Mouse (Mus musculus) hindbrain, embryonic 11.5 days (tissue): ENCODE measurements around the gene Asap2. TPM values are rescaled to one million over a fixed set of nuclear protein-coding genes. Genes with fewer than 3 reads are reported as not detected.

Experiments
- ATAC-seq: fragments of 200-750 bp; cut with Nextera tagmentation; 2 replicates; pipeline ENCODE4 v1.8.0; 2017; ENCODE audit warnings: mild to moderate bottlenecking, moderate TSS enrichment, moderate library complexity; ENCODE audit not compliant: low FRiP score
- DNase-seq: peaks from one replicate; pipeline ENCODE4 v3.0.0-alpha.2; 2015; ENCODE audit warnings: low spot score
- H3K27ac ChIP-seq: fragments of 300-500 bp; sonication (generic); 2 replicates; pipeline ENCODE4 v1.5.1; 2014; ENCODE audit warnings: mild to moderate bottlenecking, low read depth, low read length
- H3K27me3 ChIP-seq: fragments of 300-500 bp; sonication (generic); 2 replicates; pipeline ENCODE4 v1.6.1; 2014; ENCODE audit warnings: mild to moderate bottlenecking, low read length, moderate library complexity, mixed read lengths; ENCODE audit not compliant: control insufficient read depth, insufficient read depth
- H3K36me3 ChIP-seq: fragments of 300-500 bp; sonication (generic); 2 replicates; pipeline ENCODE4 v1.6.1; 2014; ENCODE audit warnings: mild to moderate bottlenecking, low read length, moderate library complexity, mixed read lengths; ENCODE audit not compliant: control insufficient read depth, insufficient read depth
- H3K4me1 ChIP-seq: fragments of 300-500 bp; sonication (generic); replicated peaks from 2 replicates; pipeline ENCODE4 v1.6.1; 2014; ENCODE audit warnings: low read length, mixed read lengths; ENCODE audit not compliant: control insufficient read depth, insufficient read depth
- H3K4me2 ChIP-seq: fragments of 300-500 bp; sonication (generic); replicated peaks from 2 replicates; pipeline ENCODE4 v1.6.1; 2014; ENCODE audit warnings: mild to moderate bottlenecking, low read depth, low read length
- H3K4me3 ChIP-seq: fragments of 300-500 bp; sonication (generic); 2 replicates; pipeline ENCODE4 v1.5.1; 2014; ENCODE audit warnings: low read depth, low read length
- H3K9ac ChIP-seq: fragments of 300-500 bp; sonication (generic); 2 replicates; pipeline ENCODE4 v1.6.1; 2014; ENCODE audit warnings: low read depth, low read length
- H3K9me3 ChIP-seq: fragments of 300-500 bp; sonication (generic); 2 replicates; pipeline ENCODE4 v1.6.1; 2016; ENCODE audit warnings: low read length; ENCODE audit not compliant: control insufficient read depth
- WGBS: fragments of 180-500 bp; shearing (Covaris S2); extraction: QIAGEN DNeasy Blood & Tissue Kit; methylation state at CpG from one replicate; pipeline ENCODE4 v1.1.7; 2014; 5-methylcytosine and 5-hydroxymethylcytosine counted together
- polyA plus RNA-seq: library from polyadenylated mRNA; unstranded; fragments of >200 nt; fragmentation: Nextera tagmentation; extraction: Ambion mirVana; gene quantifications from 2 replicates; pipeline ENCODE4 v1.2.1, GENCODE M21; 2014

The Asap2 gene
- polyA plus RNA-seq, 1 experiment from 2014 or later = 18.4 TPM

- Histone ChIP-seq H3K27ac (no peak overlapping the region), H3K4me3 (no peak overlapping the region), H3K9me3 (no peaks in the 10 kb centered on the region), H3K4me1 (no peaks in the 10 kb centered on the region), H3K36me3 (no peaks in the 10 kb centered on the region), H3K9ac (no peak overlapping the region), H3K4me2 (no peak overlapping the region), H3K27me3 (no peaks in the 10 kb centered on the region)
- WGBS = 90% methylated on average over 9 of the region's 9 CpGs
- DNase-seq (no peak), ATAC-seq (no peak)
Observed at GRCm38 (mm10) chr12:21226316-21226715, 236.1 kb downstream of the Asap2 start.

- Histone ChIP-seq H3K36me3 (no peaks in the 10 kb centered on the region), H3K4me2 (no peak overlapping the region), H3K4me1 (no peaks in the 10 kb centered on the region), H3K27ac (no peak overlapping the region), H3K27me3 (no peaks in the 10 kb centered on the region), H3K9ac (no peak overlapping the region), H3K9me3 (no peaks in the 10 kb centered on the region), H3K4me3 (no peak overlapping the region)
- ATAC-seq (no peak), DNase-seq (no peak)
- 77% methylated on average over 6 of the region's 6 CpGs for WGBS
Observed at GRCm38 (mm10) chr12:21227076-21227980, 237.1 kb downstream of the Asap2 start.

- Histone ChIP-seq H3K27ac (no peak overlapping the region), H3K4me2 (no peak overlapping the region), H3K9me3 (no peaks in the 10 kb centered on the region), H3K4me3 (no peak overlapping the region), H3K4me1 (no peaks in the 10 kb centered on the region), H3K9ac (no peak overlapping the region), H3K27me3 (no peaks in the 10 kb centered on the region), H3K36me3 (no peaks in the 10 kb centered on the region)
- 91% methylated on average over 4 of the region's 4 CpGs for WGBS
- no peak for ATAC-seq
- DNase-seq = no peak
Observed at GRCm38 (mm10) chr12:21228650-21229049, 238.4 kb downstream of the Asap2 start.

- Histone ChIP-seq H3K4me1 (no peaks in the 10 kb centered on the region), H3K36me3 (no peaks in the 10 kb centered on the region), H3K9me3 (no peaks in the 10 kb centered on the region), H3K4me3 (no peak overlapping the region), H3K4me2 (no peak overlapping the region), H3K27me3 (no peaks in the 10 kb centered on the region), H3K27ac (no peak overlapping the region), H3K9ac (no peak overlapping the region)
- 80% methylated on average over 17 of the region's 17 CpGs for WGBS
- no peak for ATAC-seq
- DNase-seq = no peak
Observed at GRCm38 (mm10) chr12:21229076-21229918, 239.0 kb downstream of the Asap2 start.

GRCm38 (mm10) chr12:21233727-21234126 lies 243.5 kb downstream of the Asap2 start:
- Histone ChIP-seq H3K4me2 (no peak overlapping the region), H3K36me3 (peaks cover 5% of the 10 kb centered on the region; the same call in 1 of the 2 replicates), H3K4me1 (no peaks in the 10 kb centered on the region), H3K9ac (no peak overlapping the region), H3K4me3 (no peak overlapping the region), H3K27me3 (no peaks in the 10 kb centered on the region), H3K9me3 (no peaks in the 10 kb centered on the region), H3K27ac (no peak overlapping the region)
- no peak for ATAC-seq
- no peak for DNase-seq
- 88% methylated on average over 7 of the region's 7 CpGs for WGBS

- Histone ChIP-seq H3K36me3 (peaks cover 7% of the 10 kb centered on the region; the same call in 1 of the 2 replicates), H3K9me3 (no peaks in the 10 kb centered on the region), H3K9ac (no peak overlapping the region), H3K4me2 (no peak overlapping the region), H3K27ac (no peak overlapping the region), H3K4me3 (no peak overlapping the region), H3K27me3 (no peaks in the 10 kb centered on the region), H3K4me1 (no peaks in the 10 kb centered on the region)
- ATAC-seq (no peak), DNase-seq (no peak)
- 89% methylated on average over 2 of the region's 2 CpGs for WGBS
Observed at GRCm38 (mm10) chr12:21234560-21234959, 244.3 kb downstream of the Asap2 start.

GRCm38 (mm10) chr12:21241965-21242364 lies 251.7 kb downstream of the Asap2 start:
- Histone ChIP-seq H3K9ac (no peak overlapping the region), H3K4me1 (no peaks in the 10 kb centered on the region), H3K36me3 (peaks cover 6% of the 10 kb centered on the region; the same call in 1 of the 2 replicates), H3K27me3 (no peaks in the 10 kb centered on the region), H3K9me3 (no peaks in the 10 kb centered on the region), H3K27ac (no peak overlapping the region), H3K4me2 (no peak overlapping the region), H3K4me3 (no peak overlapping the region)
- DNase-seq = no peak
- ATAC-seq = no peak
- WGBS = 75% methylated on average over 3 of the region's 3 CpGs

- DNase-seq (no peak), ATAC-seq (no peak)
- 96% methylated on average over 11 of the region's 11 CpGs for WGBS
- peaks cover 2% of the 10 kb centered on the region; the same call in 1 of the 2 replicates for H3K36me3 ChIP-seq
- H3K9ac ChIP-seq = no peak overlapping the region
- H3K9me3 ChIP-seq = no peaks in the 10 kb centered on the region
- no peak overlapping the region for H3K4me2 ChIP-seq
- no peak overlapping the region for H3K4me3 ChIP-seq
- H3K4me1 ChIP-seq = no peaks in the 10 kb centered on the region
- H3K27me3 ChIP-seq = no peaks in the 10 kb centered on the region
- H3K27ac ChIP-seq = no peak overlapping the region
Observed at GRCm38 (mm10) chr12:21244375-21244960, 254.2 kb downstream of the Asap2 start.
